Comparison of ENCODE assay signal across 8 mouse cellular contexts in the genomic region with DNA sequence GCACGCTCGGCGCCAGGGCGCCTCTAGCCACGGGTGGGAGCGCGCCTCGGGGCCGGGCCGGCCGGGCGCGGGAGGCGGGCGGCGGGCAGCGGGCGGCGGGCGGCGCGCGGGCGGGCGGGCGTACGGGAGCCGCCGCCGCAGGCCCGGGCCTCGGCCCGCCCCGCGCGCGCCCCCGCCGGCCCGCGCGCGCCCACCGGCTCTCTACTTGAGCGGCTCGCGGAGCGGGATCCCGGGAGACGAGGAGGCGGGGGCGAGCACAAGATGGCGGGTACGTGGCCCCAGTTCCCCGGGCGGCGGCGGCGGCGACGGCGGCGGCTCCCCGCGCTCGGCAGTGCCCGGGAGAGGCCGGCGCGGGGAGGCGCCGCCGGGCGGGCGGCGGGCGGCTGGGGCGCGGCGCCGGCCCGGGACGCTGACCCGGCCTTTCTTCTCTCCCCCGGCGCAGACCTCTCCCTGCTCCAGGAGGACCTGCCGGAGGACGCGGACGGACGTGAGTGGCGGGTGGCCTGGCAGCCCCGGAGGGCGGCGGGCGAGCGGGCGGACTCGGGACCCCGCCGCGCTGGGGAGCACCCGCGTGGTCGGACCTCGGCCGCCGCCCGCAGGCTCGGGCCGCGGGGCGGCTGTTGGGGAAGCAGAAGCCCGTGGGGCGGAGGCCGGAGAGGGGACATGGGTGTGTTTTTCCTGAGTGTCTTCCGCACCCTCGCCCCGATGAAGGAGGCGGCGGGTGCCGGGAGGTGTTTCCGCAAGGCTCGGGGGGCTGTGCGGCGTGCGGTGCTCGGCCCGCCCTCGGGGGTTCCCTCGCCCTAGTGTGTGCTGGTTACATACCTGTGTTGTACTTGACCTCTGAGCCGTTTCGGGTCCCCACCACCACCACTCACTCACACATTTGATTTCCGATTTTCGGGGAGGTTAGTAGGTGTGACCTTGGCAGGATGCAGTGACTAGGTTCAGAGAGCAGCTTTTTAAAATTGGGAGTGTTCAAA. TPM values are rescaled to one million over a fixed set of nuclear protein-coding genes. Genes with fewer than 3 reads are reported as not detected.
DNase-seq lines count a peak whose midpoint lies in the region; ATAC-seq and TF ChIP-seq lines count a peak whose summit lies in the region.

No protein-coding gene starts in this region.

- no peaks in the 10 kb centered on the region for H3K27me3 ChIP-seq in forebrain, postnatal 0 days (ENCODE audit: insufficient read depth, low read length)

- DNase-seq in MEL-GATA-1-ER (ENCODE audit: extremely low read depth, low read depth) = peak; percentile 18
- peak; percentile 84 for DNase-seq in cerebellum, adult 18-20 months
- DNase-seq in forebrain, postnatal 0 days = peak; percentile 85
- DNase-seq in layer of hippocampus, postnatal 10 days (ENCODE audit: low spot score in 2 of 2) = peak; percentile 74 to 82
- peak; percentile 86 for DNase-seq in lung, postnatal 10 days
- DNase-seq in ovary, postnatal 10 days (ENCODE audit: low spot score) = peak; percentile 33
- DNase-seq in thymus, postnatal 0 days (ENCODE audit: low spot score) = peak; percentile 73

- peak overlapping the region; percentile 99 for H3K27ac ChIP-seq in forebrain, postnatal 0 days (ENCODE audit: low read depth, low read length)

- H3K9me3 ChIP-seq in forebrain, postnatal 0 days (ENCODE audit: low read length) = no peaks in the 10 kb centered on the region

- no peak for TF ChIP-seq CTCF in forebrain, postnatal 0 days (IDR thresholded peaks at IDR 0.05; ENCODE audit: low read depth)

- peak; percentile 82 for ATAC-seq in forebrain, postnatal 0 days
- peak; percentile 25 to 27 for ATAC-seq in hematopoietic stem cell, adult 5-6 weeks (replicated peaks in 1 of 2; ENCODE audit: insufficient read depth in 1 of 2, low FRiP score in 2 of 2, low TSS enrichment in 1 of 2, low read depth in 1 of 2, poor library complexity in 2 of 2, severe bottlenecking in 2 of 2)

- peaks cover 9% of the 10 kb centered on the region for H3K4me1 ChIP-seq in forebrain, postnatal 0 days (ENCODE audit: insufficient read depth)

- 3% methylated on average over 68 of the region's 135 CpGs for WGBS in forebrain, postnatal 0 days

- no peaks in the 10 kb centered on the region for H3K36me3 ChIP-seq in forebrain, postnatal 0 days (ENCODE audit: insufficient read depth)

- H3K4me3 ChIP-seq in forebrain, postnatal 0 days (ENCODE audit: low read depth, low read length) = peak overlapping the region; percentile 95

- peak overlapping the region; percentile 98 for H3K9ac ChIP-seq in forebrain, postnatal 0 days

- H3K4me2 ChIP-seq in forebrain, postnatal 0 days (ENCODE audit: low read depth) = peak overlapping the region; percentile 82

RNA-seq across cellular contexts. Expression of gene Ppp4r1, which starts 1.1 kb away (rescaled TPM):
- total RNA-seq in forebrain, postnatal 0 days (2014; rRNA removed) = 51.0 and 59.2 TPM in 2 replicates
- 20.7 and 28.7 TPM in 2 replicates for polyA plus RNA-seq in forebrain, postnatal 0 days (2015; fragmentation: Nextera tagmentation; extraction: Ambion mirVana)
- total RNA-seq in hematopoietic stem cell, adult 5-6 weeks (2017) = 50.5 and 51.6 TPM in 2 replicates
- 10 to 100 TPM; 45.5 to 58.6 TPM for total RNA-seq in layer of hippocampus, postnatal 10 days (2021)
- 19.1 and 19.2 TPM in 2 replicates for polyA plus RNA-seq in thymus, postnatal 0 days (2015; fragmentation: Nextera tagmentation; extraction: Ambion mirVana)

RNA-seq across cellular contexts. Expression of gene Rab31, which starts 10.9 kb away (rescaled TPM):
- 92.8 and 110 TPM in 2 replicates for total RNA-seq in forebrain, postnatal 0 days (2014; rRNA removed)
- 74.0 and 79.3 TPM in 2 replicates for polyA plus RNA-seq in forebrain, postnatal 0 days (2015; fragmentation: Nextera tagmentation; extraction: Ambion mirVana)
- total RNA-seq in hematopoietic stem cell, adult 5-6 weeks (2017) = 67.1 and 73.0 TPM in 2 replicates
- 10 to 100 TPM; 58.2 to 58.4 TPM for total RNA-seq in layer of hippocampus, postnatal 10 days (2021)
- 5.7 and 6.0 TPM in 2 replicates for polyA plus RNA-seq in thymus, postnatal 0 days (2015; fragmentation: Nextera tagmentation; extraction: Ambion mirVana)

Comparison
In these comparisons a context has a peak if more than half of its experiments do, and no peak if none do; other contexts are left out.
1. Peak in every context shown above with its lines: DNase-seq, ATAC-seq, H3K4me3 ChIP-seq and H3K27ac ChIP-seq.
2. DNase-seq: peak in every context shown above with its lines; median percentile 86 in lung, postnatal 10 days; 85 in forebrain, postnatal 0 days; 84 in cerebellum, adult 18-20 months; 78 in layer of hippocampus, postnatal 10 days; 73 in thymus, postnatal 0 days; 33 in ovary, postnatal 10 days; 18 in MEL-GATA-1-ER.